Mouse (Mus musculus): ENCODE measurements around the gene Zbtb9. TPM values are rescaled to one million over a fixed set of nuclear protein-coding genes. Genes with fewer than 3 reads are reported as not detected.

Gene Zbtb9
- total RNA-seq, 1 experiment from 2014 or later = 5.3 TPM

DNA sequence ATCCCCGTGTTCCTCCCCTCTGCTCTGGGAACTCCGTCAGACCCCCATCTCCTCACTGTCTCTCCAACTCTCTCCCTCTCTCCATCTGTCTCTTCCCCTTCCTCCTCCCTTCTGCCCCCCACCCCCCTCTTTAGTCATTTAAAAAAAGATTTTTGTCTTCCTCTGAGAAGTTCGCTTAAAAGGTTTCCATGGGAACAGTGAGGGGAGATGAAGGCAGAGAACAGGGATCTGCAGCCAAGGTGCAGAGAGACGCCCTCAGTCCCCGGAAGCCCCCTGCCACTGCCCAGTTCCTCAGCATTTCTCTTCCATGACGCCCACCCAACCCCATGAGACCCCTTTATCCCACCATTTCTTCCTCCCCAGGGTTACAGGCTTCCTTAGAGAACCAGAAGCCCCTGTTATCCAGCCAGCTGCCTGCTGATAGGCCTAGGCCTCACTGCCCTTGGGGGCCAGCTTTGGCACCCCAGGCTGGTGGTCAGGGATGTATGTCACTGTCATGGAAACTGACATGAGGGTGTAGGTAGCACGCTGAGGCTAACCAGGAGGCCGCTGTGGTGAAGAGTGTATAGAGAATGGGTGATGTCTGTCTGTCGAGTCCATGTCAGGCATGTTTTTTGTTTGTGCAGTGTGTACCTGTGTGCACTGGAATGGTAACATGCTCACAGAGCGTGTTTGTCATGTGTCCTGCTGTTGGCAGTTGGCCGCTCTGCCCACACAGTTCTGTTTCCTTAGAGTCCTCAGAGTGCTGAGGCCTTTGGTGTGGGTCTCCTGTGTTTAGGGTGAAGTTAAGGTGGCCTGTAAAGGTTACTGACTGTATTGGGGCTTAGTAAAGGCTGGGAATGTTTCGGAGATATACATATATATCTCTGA lies 25.5 kb upstream of the Zbtb9 start:
- DNase-seq = no peak

DNA sequence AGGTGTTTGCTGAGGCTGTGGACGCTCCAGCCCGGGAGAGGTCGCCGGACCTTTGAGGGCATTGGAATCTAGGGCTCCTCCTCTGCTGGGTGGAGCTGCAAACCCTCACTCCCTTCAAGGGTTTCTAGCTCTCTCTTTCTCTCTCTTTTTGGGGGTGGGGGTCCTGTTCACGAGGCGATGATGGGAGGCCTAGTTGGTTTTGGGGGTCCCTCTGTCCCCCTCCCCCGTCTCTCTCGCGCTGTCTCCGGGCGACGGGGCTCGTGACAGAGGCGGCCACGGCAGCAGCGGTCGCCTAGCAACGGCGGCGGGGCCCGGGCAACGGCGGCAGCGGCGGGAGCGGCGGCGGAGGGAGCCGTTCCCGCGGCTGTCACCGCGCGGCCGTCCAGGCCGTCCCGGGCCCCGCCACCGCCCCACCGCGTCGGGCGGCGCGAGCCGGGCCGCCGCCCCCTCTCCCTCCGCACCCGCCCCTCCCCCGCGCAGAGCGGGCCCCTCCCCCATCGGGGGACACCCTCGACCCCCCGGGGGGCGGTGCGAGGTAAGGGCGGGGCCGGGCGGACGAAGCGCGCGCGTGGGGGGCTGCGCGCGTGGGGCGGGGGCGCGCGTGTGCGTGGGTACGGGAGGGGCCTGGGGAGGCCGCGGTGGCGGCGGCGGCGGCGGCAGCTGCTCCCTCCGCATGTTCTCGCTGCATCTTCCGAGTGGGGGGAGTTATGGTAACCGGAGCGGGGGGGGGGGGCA lies 24.5 kb upstream of the Zbtb9 start:
- peak; percentile 80 for DNase-seq

DNA sequence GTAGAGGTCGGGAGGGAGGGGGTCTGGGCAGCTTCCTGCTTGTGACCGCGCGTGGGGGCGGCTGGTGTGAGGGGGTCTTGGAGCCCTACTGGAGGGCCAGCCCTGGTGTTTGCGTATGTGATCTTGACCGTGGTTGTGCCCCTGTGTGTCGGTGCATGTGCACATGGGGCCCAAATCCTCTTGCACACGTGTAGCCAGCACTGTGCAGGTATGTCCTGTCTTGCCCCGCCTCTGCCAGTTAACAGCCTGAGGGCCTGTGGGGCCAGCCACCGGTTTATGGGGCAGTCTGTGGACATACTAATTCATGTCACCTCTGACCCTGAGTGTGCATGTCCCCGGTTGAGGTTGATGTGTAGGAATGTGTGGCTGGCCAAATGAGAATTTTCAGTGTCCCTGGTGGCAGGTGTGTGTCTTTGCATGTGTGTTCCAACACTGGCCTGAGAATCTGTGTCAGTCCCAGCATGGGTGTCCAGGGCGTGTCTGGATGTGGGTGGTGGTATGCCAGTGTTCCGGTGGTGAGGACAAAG lies 23.9 kb upstream of the Zbtb9 start:
- no peak for DNase-seq

DNA sequence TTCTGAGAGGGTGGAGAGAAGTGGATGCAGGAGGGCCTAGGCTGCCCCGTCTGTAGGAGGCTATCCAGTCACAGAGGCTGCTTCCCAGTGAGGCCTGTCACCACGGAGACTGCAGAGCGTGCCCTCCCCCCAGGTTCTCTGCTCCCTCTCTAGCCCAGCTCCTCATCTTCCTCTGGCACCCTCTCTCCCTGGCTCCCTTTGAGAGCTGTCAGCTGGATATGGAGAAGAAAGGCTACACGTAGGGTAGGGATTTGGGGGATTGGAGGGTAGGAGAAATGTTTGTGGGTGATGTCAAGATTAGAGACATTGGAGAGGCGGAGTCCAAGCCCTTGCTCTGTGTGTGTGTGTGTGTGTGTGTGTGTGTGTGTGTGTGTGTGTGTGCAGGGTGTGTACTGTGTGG lies 23.1 kb upstream of the Zbtb9 start:
- DNase-seq = no peak

DNA sequence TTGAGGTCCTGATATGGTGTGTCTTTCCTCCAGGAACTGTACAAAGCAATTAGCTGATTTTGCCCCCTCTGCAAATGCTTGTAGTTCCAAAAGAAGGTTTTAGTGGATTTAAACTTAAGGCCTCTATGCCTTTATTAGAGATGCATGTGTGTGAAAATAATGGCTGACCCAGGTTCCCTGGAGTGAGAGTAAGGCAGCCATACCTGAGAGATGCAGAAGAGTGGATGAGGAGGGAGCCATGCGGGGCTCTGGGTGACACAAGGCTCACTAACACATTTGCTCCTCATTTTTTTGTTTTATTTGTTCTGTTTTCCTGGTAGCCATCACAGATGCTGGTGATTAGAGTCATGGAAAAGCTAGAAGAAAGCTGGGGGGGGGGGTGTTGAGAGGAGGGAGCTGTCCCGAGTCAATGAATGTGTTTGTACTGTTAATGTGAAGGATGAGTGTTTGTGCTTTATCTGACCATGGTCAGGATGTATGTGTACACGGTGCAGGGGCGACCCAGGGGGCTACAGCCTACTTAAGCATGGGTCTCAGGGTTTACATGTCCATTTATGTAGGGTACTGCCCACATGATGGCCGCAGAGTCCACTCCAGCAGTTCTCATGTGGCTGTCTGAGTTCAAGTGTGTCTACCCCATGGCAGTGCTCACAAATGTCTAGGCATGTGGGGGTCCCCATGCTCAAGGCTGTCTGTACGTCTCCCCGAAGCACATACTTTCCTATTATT lies 22.2 kb upstream of the Zbtb9 start:
- DNase-seq = no peak

DNA sequence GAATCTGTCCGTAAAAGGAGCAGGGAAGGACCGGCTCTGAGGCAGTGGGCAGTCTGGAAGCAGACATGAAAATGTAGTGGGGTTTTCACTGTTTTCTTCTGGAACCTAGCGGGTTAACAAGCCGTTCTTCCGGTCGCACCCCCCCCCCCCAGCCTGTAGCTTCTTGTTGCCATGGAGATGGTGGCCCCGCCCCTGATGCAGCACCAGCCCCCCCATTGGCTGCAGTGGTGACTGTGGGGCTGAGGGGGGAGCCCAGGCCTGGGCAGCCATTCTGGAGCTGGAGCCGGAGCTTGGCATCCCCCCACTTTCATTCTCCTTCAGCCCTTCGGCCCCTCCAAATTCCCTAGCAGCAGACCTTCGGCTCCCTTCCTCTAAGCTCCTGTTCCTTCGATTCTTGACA lies 21.6 kb upstream of the Zbtb9 start:
- DNase-seq = peak; percentile 92

DNA sequence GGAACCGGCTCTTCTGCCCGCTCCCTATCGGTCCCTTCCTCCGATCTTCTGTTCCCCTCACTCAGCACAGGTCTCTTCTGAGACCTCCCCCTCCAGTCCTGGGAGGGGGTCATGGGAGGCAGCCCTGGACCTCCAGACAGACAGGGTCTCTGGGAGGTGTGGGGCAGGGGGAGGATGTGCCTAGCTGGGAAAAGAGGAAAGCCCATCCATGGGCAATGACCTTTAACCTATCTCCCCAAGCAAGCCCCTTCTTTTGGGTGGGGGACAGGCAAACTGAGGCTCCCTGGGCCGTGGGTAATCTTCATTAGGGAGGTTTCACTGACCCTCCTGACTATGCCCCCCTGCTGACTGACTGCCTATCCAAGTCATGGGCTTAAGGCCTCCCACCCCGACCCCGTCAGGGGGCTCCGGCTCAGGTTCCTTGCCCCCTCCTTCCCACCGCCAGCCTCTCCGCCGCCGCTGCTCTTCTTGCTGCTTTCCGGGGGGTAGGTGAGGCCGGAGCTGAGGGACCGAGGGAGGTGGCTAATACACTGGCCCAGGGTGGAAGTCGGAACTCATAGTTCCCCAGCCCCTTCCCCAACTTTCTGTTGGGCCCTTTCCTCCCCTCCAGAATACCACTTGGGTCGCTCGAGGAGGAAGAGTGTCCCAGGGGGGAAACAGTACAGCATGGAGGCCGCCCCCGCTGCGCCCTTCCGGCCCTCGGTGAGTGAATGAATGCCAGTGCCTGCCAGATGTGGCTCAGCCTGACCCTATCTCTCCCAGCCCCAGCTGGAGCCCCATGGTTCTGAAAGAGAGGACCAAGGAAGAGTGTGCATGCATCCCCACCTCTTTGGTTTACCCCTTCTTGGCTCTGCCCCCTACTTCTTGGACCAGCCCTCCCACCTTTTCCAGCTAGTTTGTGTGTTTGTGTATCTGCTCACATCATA lies 20.8 kb upstream of the Zbtb9 start:
- DNase-seq = no peak

DNA sequence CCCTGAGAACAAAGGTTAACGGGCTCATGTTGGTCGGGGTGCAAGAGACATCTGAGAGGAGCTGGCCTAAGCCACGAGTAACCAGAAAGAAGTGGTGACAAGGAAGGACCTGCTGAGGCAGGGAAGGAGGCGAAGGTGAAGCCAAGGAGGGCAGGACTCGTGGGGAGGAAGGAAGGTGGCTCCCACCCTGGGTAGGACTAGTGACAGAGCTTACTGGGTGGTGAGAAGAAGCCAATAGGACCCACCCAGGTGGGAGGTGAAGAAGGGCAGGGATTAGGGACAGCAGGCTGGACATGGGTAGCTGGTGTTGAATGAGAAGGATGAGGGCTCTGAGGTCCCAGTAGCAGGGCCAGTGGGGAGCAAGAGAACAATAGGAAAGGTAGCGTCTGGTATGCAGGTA lies 19.8 kb upstream of the Zbtb9 start:
- no peak for DNase-seq

DNA sequence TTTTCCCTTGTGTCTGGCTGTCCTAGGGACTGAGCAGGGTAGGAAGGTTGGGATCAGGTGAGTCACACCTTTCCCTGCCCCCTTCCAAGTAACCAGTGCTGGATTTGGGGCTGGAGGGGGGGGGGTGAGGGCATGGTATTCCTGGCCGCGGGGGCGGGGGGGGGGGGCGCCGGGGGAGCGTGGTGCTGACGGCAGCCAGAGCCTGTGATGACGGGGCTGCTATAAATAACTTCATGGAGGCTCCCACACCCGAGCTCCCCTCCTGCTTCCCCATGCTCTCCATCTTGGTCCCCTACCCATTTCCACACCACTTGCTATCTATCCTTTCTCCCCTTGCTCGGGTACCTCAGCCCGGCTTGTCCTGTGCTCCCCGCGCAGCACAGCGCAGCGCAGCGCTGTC lies 19.2 kb upstream of the Zbtb9 start:
- DNase-seq = no peak

DNA sequence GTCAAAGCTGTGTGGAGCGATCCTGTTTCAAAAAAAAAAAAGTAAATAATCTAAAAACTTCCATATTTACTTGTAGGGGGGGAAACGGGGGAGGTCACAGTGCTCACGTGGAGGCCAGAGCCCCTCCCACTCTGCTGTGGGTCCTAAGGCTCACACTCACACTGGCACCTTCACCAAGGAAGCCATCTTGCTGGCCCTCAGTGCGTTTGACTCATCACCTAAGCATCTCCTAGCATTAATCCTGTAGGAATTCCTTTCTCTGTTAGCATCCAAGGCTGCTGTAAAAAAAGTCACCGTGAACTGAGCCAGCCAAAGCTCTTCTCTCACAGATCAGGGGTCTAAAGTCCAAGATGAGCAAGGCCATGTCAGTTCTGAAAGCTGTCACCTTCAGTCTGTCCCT lies 16.7 kb upstream of the Zbtb9 start:
- DNase-seq = peak; percentile 56

DNA sequence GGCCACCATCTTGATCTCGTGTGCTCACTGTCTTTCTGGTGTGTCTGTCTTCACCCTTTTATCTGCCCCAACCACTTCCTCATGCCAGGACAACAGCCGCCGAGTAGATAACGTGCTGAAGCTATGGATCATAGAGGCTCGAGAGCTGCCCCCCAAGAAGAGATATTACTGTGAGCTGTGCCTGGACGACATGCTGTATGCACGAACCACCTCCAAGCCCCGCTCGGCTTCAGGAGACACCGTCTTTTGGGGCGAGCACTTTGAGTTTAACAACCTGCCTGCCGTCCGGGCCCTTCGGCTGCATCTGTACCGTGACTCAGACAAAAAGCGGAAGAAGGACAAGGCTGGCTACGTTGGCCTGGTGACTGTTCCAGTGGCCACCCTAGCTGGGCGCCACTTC lies 16.1 kb upstream of the Zbtb9 start:
- no peak for DNase-seq

DNA sequence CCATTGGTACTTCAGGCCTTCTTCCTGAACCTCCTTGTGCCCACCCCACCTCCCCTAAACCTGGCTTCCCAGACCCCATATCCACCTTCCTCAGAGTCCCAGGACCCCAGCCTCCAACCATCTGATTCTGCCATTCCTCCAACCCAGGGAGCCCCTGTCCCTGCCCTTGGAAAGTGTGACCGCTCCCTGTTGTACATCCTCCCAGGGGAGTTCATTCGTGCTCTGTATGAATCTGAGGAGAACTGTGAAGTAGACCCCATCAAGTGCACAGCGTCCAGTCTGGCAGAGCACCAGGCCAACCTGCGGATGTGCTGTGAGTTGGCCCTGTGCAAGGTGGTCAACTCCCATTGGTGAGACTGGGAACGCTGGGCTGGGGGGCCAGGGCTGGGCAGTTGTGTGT lies 15.1 kb upstream of the Zbtb9 start:
- DNase-seq = no peak

DNA sequence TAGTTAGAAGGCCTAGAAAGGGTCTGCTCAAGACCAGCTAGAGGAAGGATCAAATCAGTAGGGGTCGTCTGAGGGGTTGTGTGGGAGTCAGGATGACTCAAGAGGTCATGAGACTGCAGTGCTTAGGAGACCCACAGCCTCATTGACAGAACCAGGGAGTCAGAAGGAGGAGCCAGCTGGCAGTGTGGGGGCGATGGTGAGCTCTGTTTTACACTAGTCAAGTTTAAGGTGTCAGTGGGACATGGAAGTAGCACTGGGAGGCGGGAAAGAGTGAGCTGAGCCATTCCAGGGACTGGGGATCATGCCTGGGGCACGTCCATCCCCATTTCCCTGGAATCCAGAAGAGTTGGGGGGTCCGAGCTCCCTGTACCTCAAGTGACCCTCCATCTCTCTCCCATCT lies 14.1 kb upstream of the Zbtb9 start:
- DNase-seq = no peak

DNA sequence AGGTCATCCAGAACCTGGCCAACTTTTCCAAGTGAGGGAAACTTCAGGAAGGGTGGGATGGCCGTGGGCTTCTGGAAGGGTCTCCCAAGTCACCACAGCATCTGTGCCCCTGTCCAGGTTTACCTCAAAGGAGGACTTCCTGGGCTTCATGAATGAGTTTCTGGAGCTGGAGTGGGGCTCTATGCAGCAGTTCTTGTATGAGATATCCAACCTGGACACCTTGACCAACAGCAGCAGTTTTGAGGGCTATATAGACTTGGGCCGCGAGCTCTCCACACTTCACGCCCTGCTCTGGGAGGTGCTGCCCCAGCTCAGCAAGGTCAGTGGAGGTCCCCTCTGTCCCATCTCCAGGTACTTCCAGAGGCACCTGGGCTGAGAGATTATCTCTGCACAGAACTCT lies 13.2 kb upstream of the Zbtb9 start:
- DNase-seq = no peak

DNA sequence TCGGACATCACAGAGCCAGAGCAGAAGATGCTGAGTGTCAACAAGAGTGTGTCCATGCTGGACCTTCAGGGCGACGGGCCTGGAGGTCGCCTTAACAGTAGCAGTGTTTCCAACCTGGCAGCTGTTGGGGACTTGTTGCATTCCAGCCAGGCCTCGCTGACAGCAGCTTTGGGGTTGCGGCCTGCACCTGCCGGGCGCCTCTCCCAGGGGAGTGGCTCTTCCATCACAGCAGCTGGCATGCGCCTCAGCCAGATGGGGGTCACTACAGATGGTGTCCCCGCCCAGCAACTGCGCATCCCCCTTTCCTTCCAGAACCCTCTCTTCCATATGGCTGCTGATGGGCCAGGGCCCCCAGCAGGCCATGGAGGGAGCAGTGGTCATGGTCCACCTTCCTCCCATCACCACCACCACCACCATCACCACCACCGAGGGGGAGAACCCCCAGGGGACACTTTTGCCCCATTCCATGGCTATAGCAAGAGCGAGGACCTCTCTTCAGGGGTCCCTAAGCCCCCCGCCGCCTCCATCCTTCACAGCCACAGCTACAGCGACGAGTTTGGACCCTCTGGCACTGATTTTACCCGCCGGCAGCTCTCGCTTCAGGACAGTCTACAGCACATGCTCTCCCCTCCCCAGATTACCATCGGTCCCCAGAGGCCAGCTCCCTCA lies 11.3 kb upstream of the Zbtb9 start:
- no peak for DNase-seq

DNA sequence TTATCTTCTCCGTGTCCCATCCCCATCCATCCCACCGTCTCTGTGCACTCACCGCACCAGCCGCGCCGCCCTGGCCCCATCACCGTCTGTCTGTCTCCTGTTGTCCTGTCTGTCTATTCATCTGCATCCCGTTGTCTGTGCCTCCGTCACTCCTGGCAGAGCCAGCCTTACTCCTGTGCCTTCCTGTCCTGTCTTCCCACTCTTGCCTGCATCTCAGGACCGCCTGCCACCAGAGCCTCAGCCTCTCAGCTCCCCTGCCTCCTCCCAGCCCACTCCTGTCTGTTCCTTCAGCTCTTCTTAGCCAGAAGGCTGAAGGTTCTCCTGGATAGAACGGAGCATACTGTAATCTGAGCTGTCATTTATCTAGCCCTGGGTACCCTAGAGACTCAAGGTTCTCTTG lies 6.0 kb upstream of the Zbtb9 start:
- no peak for DNase-seq

DNA sequence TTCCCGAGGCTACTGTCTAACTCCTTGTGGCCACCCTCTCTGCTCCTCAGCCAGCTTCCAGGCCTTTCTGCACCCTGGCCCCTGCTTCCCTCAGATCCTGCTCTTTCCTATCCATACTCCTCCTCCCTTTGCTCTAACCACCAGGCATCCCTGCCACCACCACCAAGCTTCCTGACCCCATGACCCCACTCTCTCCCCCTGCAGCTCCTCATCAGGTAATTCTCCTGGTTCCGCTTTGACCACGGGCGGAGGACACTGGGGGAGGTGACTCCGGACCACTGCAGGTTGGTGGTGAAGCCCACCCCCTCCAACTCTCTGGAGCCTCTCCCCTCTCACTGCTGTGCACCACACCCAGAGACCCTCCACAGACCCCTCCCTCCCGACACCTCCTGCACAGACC lies 5.5 kb upstream of the Zbtb9 start:
- no peak for DNase-seq

DNA sequence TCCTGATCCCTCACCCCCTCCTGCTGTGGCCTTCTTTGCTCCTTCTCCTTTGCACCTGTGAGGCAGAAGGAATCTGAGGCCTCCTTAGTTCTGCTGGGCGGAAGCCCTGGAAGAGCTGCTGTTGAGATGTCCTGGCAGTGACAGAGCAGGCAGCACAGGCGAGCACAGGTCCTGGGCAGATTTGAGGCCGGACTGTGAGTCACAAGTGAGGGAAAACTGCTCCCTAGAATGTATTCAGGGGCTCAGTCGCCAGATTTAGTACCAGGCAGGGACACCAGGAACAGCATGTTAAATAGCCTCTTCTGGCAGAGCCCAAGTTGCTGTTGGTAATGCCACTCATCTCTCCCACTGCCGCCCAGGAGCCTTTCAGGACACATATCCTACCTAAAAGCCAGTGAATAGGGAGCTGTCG lies 4.8 kb upstream of the Zbtb9 start:
- DNase-seq = no peak

DNA sequence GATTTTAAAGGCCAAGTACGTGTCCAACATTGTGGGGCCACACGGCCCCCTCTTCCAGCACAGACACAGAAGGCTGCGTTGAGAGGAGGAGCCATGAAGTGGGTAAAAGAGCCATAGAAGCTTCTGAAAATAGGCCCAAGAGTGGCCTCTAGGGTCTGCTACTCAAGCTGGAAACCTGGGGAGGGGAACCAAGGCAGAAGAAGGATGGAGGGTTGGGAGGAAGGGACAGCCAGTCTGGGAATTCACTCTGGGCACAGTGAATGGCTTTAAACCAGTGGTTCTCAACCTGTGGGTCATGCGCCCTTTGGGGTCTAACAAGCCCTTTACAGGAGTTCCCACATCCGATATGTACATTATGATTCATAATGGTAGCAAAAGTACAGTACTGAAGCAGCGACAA lies 3.7 kb upstream of the Zbtb9 start:
- no peak for DNase-seq

DNA sequence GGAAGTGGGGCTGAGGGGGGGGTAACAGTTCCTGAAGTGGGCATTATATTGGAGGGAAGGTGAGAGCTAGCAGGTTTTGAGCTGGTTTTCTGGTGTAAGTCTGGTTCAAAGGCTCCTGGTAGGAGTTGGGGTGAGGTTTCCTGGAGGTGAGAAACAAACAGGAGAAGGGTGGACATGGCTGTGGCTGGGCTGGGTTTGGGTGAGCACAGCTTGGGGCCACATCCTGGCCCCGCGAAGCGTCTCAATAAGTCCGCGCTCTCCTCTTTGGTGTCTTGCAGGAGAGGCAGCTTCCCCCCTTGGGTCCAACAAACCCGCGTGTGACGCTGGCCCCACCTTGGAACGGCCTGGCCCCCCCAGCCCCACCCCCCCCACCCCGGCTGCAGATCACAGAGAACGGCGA lies 2.7 kb upstream of the Zbtb9 start:
- no peak for DNase-seq

DNA sequence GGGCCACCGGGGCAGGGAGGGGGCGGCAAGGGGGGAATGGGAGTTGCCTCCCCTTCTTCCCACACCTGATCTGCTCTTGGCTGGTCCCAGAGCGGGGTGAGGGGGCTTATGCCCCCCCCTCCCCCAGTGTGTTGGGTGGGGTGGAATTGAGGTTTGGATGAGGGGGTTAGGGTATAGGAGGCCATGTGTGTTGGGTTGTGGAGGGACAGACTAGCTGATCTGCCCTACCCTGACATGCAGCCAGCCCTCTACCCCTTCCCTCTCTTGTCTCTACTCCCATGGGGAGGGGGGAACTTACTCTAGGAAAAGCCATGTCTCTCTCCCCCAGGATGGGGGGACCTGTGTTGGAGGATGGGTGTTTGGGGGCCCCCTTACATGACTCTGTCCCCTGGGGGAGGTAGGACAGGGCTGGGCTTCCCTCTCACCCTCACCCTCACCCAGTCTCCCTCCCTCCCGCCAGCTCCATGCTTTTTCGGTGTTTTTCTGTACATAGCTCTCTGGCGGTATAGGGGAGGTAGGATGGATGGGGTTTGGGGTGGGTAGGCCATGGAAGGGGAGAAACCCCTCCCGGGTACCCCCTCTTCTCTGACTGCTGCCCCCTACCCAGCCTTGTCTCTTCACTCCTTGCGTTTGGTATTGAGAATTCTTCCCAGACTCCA lies 1.6 kb upstream of the Zbtb9 start:
- no peak for DNase-seq
